Mouse (Mus musculus): ENCODE data around the gene Fgfr2. TPM values are rescaled to one million over a fixed set of nuclear protein-coding genes. Genes with fewer than 3 reads are reported as not detected.
A peak's percentile ranks its signal among the peaks of the same experiment; 100 is the strongest.

Fgfr2 gene
- polyA plus RNA-seq, 1 experiment from 2014 or later = 92.0 TPM

DNA sequence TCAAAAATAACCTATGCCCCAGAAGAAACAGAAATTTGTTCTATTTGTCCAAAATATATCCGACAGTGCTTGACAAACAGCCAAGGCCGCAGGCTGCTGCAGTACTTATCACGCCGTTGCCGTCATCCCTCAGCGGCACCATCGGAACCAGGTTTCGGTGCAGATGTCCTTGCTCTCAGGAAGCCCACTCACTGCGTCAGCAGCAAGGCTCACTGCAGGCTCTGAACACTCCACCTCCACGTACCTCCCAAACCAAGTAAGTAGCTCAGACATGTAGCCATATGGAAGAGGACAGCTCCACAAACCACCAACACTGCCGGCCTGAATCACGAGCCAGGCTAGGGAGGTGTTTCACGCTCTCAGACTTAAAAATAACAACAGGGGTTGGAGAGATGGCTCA, 334.3 kb downstream of the Fgfr2 start:
- Histone ChIP-seq H3K4me2 (no peak overlapping the region), H3K9me3 (ENCODE audit: control insufficient read depth, low read length) (no peaks in the 10 kb centered on the region), H3K27me3 (ENCODE audit: control insufficient read depth, insufficient read depth, low read length) (no peaks in the 10 kb centered on the region), H3K4me1 (ENCODE audit: control insufficient read depth, insufficient read depth, low read length) (peaks cover 2% of the 10 kb centered on the region), H3K36me3 (ENCODE audit: control insufficient read depth, insufficient read depth, low read length) (no peaks in the 10 kb centered on the region), H3K9ac (ENCODE audit: low read length) (no peak overlapping the region), H3K4me3 (ENCODE audit: low read depth, low read length) (no peak overlapping the region), H3K27ac (ENCODE audit: low read depth, low read length) (no peak overlapping the region)
- ATAC-seq (ENCODE audit: low FRiP score) (no peak), DNase-seq (ENCODE audit: low spot score, missing footprints) (no peak)
- WGBS = 95% methylated on average over 13 of the region's 13 CpGs

- DNase-seq (ENCODE audit: low spot score, missing footprints) (no peak), ATAC-seq (ENCODE audit: low FRiP score) (no peak)
- Histone ChIP-seq H3K27ac (ENCODE audit: low read depth, low read length) (no peak overlapping the region), H3K9ac (ENCODE audit: low read length) (no peak overlapping the region), H3K36me3 (ENCODE audit: control insufficient read depth, insufficient read depth, low read length) (no peaks in the 10 kb centered on the region), H3K4me2 (no peak overlapping the region), H3K9me3 (ENCODE audit: control insufficient read depth, low read length) (no peaks in the 10 kb centered on the region), H3K27me3 (ENCODE audit: control insufficient read depth, insufficient read depth, low read length) (no peaks in the 10 kb centered on the region), H3K4me3 (ENCODE audit: low read depth, low read length) (no peak overlapping the region), H3K4me1 (ENCODE audit: control insufficient read depth, insufficient read depth, low read length) (0 out of 2 replicates have a peak, but pooled peaks cover 2% of the 10 kb centered on the region)
- WGBS = 92% methylated on average over 4 of the region's 4 CpGs
Measured at GRCm38 (mm10) chr7:132787496-132788190, 335.5 kb downstream of the Fgfr2 start.

- no peaks in the 10 kb centered on the region for H3K27me3 ChIP-seq (ENCODE audit: control insufficient read depth, insufficient read depth, low read length)
- 88% methylated on average over 4 of the region's 4 CpGs for WGBS
- no peak overlapping the region for H3K9ac ChIP-seq (ENCODE audit: low read length)
Measured at GRCm38 (mm10) chr7:132787022-132787421, 336.1 kb downstream of the Fgfr2 start.

DNA sequence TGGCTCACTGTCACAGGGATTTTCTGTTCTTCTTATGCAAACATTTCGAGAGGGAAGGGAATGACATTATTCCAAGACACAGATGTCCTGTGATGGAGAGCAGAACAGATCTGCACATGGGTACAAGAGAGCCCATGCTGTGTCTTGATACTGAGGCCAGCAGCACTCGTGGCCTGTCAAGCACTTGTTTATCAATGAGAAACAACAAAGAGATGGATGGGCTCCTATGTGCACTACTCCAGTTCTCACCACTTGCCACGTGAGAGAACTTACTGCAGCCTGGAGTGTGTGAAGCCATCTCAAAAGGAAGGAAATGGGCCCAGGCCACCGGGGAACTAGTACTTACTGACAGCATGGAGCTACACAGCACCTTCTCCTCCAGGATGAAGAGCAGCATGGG, 336.6 kb downstream of the Fgfr2 start:
- no peak for ATAC-seq (ENCODE audit: low FRiP score)
- no peak for DNase-seq (ENCODE audit: low spot score, missing footprints)
- Histone ChIP-seq H3K27ac (ENCODE audit: low read depth, low read length) (no peak overlapping the region), H3K36me3 (ENCODE audit: control insufficient read depth, insufficient read depth, low read length) (no peaks in the 10 kb centered on the region), H3K4me2 (no peak overlapping the region), H3K4me3 (ENCODE audit: low read depth, low read length) (no peak overlapping the region), H3K9ac (ENCODE audit: low read length) (no peak overlapping the region), H3K27me3 (ENCODE audit: control insufficient read depth, insufficient read depth, low read length) (no peaks in the 10 kb centered on the region), H3K9me3 (ENCODE audit: control insufficient read depth, low read length) (no peaks in the 10 kb centered on the region), H3K4me1 (ENCODE audit: control insufficient read depth, insufficient read depth, low read length) (peaks cover 9% of the 10 kb centered on the region)
- WGBS = 72% methylated on average over 4 of the region's 4 CpGs

More at GRCm38 (mm10) chr7:132787022-132787421, 336.1 kb downstream of the Fgfr2 start:
- Histone ChIP-seq H3K4me3 (ENCODE audit: low read depth, low read length) (no peak overlapping the region), H3K4me2 (no peak overlapping the region), H3K27ac (ENCODE audit: low read depth, low read length) (no peak overlapping the region), H3K4me1 (ENCODE audit: control insufficient read depth, insufficient read depth, low read length) (peaks cover 4% of the 10 kb centered on the region), H3K36me3 (ENCODE audit: control insufficient read depth, insufficient read depth, low read length) (no peaks in the 10 kb centered on the region), H3K9me3 (ENCODE audit: control insufficient read depth, low read length) (no peaks in the 10 kb centered on the region)
- DNase-seq (ENCODE audit: low spot score, missing footprints) (no peak), ATAC-seq (ENCODE audit: low FRiP score) (no peak)

- peaks cover 14% of the 10 kb centered on the region for H3K4me1 ChIP-seq (ENCODE audit: control insufficient read depth, insufficient read depth, low read length)
- H3K9me3 ChIP-seq (ENCODE audit: control insufficient read depth, low read length) = no peaks in the 10 kb centered on the region
- DNase-seq (ENCODE audit: low spot score, missing footprints) = no peak
- no peaks in the 10 kb centered on the region for H3K36me3 ChIP-seq (ENCODE audit: control insufficient read depth, insufficient read depth, low read length)
- H3K4me2 ChIP-seq = no peak overlapping the region
- H3K4me3 ChIP-seq (ENCODE audit: low read depth, low read length) = no peak overlapping the region
- 86% methylated on average over 7 of the region's 7 CpGs for WGBS
- no peak overlapping the region for H3K9ac ChIP-seq (ENCODE audit: low read length)
- no peak for ATAC-seq (ENCODE audit: low FRiP score)
- H3K27me3 ChIP-seq (ENCODE audit: control insufficient read depth, insufficient read depth, low read length) = no peaks in the 10 kb centered on the region
- H3K27ac ChIP-seq (ENCODE audit: low read depth, low read length) = no peak overlapping the region
Measured at GRCm38 (mm10) chr7:132786011-132786410, 337.1 kb downstream of the Fgfr2 start.

GRCm38 (mm10) chr7:132784101-132784500, 339.0 kb downstream of the Fgfr2 start:
- ATAC-seq (ENCODE audit: low FRiP score) (no peak), DNase-seq (ENCODE audit: low spot score, missing footprints) (no peak)
- H3K27ac ChIP-seq (ENCODE audit: low read depth, low read length) = no peak overlapping the region
- peaks cover 23% of the 10 kb centered on the region for H3K4me1 ChIP-seq (ENCODE audit: control insufficient read depth, insufficient read depth, low read length)
- H3K27me3 ChIP-seq (ENCODE audit: control insufficient read depth, insufficient read depth, low read length) = no peaks in the 10 kb centered on the region
- no peaks in the 10 kb centered on the region for H3K9me3 ChIP-seq (ENCODE audit: control insufficient read depth, low read length)
- no peak overlapping the region for H3K4me3 ChIP-seq (ENCODE audit: low read depth, low read length)
- H3K4me2 ChIP-seq = no peak overlapping the region
- 91% methylated on average over 5 of the region's 5 CpGs for WGBS
- no peak overlapping the region for H3K9ac ChIP-seq (ENCODE audit: low read length)
- no peaks in the 10 kb centered on the region for H3K36me3 ChIP-seq (ENCODE audit: control insufficient read depth, insufficient read depth, low read length)

DNA sequence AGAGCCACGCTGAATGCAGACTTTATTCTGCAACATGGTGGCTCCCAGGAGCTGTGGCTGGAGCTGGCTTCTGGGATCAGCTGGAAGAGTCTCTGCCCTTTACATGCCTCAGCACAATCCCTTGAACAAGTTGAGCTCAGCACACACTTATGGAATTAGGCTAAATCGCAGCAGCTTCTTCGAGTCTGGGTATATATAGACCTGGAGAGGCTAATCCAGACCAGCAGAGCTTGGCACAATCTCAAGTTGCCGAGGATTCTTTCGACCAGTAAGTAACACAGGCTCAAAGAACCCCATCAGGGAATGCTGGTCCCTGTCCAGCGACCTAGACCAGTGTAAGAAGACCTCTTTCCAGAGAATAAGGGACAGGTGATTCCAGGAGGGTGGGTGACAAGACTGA, 341.3 kb downstream of the Fgfr2 start:
- no peak for ATAC-seq (ENCODE audit: low FRiP score)
- Histone ChIP-seq H3K36me3 (ENCODE audit: control insufficient read depth, insufficient read depth, low read length) (no peaks in the 10 kb centered on the region), H3K4me3 (ENCODE audit: low read depth, low read length) (no peak overlapping the region), H3K9ac (ENCODE audit: low read length) (no peak overlapping the region), H3K27ac (ENCODE audit: low read depth, low read length) (0 out of 2 replicates have a peak overlapping the region, but pooled peaks have one; percentile 3), H3K9me3 (ENCODE audit: control insufficient read depth, low read length) (no peaks in the 10 kb centered on the region), H3K4me2 (no peak overlapping the region), H3K4me1 (ENCODE audit: control insufficient read depth, insufficient read depth, low read length) (peaks cover 23% of the 10 kb centered on the region), H3K27me3 (ENCODE audit: control insufficient read depth, insufficient read depth, low read length) (no peaks in the 10 kb centered on the region)
- 67% methylated on average over 6 of the region's 6 CpGs for WGBS
- DNase-seq (ENCODE audit: low spot score, missing footprints) = no peak

DNA sequence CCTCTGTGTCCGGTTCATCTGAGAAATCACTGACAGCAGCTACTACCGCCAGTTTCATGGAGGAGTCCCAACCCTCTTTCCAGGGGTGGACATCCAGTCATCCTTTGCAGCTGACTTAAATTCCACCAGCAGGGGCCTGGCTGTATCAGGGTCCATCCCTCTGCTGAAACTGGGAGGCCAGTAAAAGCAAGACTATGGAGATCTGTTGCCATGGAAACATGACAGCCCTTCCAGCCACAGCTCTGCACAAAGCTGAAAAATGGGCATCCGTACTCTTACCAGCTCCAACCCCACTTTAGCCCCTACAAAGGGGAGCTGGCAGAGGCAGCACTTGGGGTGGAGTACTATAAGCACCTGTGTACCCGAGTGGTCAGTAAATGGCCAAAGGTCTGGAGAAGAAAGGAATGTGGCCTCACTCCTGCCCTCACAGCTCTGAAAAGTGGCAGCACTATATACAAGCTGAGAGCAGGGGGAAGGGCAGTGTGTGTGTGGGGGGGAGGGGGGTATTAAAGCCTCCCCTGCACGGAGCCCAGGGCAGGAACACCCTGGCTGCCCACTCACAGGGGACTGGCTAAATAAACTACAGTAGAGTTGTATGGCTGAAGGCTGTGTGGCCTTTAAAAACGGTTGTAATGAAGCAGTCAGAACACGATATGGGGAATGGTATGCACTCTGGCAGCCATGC, 341.9 kb downstream of the Fgfr2 start:
- H3K4me2 ChIP-seq = 0 out of 2 replicates have a peak overlapping the region, but pooled peaks have one; percentile 0
- peak; percentile 91 for DNase-seq (ENCODE audit: low spot score, missing footprints)
- H3K4me3 ChIP-seq (ENCODE audit: low read depth, low read length) = no peak overlapping the region
- H3K27ac ChIP-seq (ENCODE audit: low read depth, low read length) = peak overlapping the region; percentile 3; the same call in 1 of the 2 replicates
- no peaks in the 10 kb centered on the region for H3K27me3 ChIP-seq (ENCODE audit: control insufficient read depth, insufficient read depth, low read length)
- H3K9ac ChIP-seq (ENCODE audit: low read length) = no peak overlapping the region; the same call in 1 of the 2 replicates
- peaks cover 23% of the 10 kb centered on the region for H3K4me1 ChIP-seq (ENCODE audit: control insufficient read depth, insufficient read depth, low read length)
- H3K36me3 ChIP-seq (ENCODE audit: control insufficient read depth, insufficient read depth, low read length) = no peaks in the 10 kb centered on the region
- peak; percentile 85 for ATAC-seq (ENCODE audit: low FRiP score)
- H3K9me3 ChIP-seq (ENCODE audit: control insufficient read depth, low read length) = no peaks in the 10 kb centered on the region
- WGBS = 14% methylated on average over 7 of the region's 7 CpGs

- H3K36me3 ChIP-seq (ENCODE audit: control insufficient read depth, insufficient read depth, low read length) = no peaks in the 10 kb centered on the region
- no peak for DNase-seq (ENCODE audit: low spot score, missing footprints)
- peaks cover 23% of the 10 kb centered on the region for H3K4me1 ChIP-seq (ENCODE audit: control insufficient read depth, insufficient read depth, low read length)
- H3K4me2 ChIP-seq = no peak overlapping the region
- H3K27me3 ChIP-seq (ENCODE audit: control insufficient read depth, insufficient read depth, low read length) = no peaks in the 10 kb centered on the region
- peak; percentile 31; the same call in 1 of the 2 replicates for ATAC-seq (ENCODE audit: low FRiP score)
- no peak overlapping the region for H3K4me3 ChIP-seq (ENCODE audit: low read depth, low read length)
- 30% methylated on average over 4 of the region's 4 CpGs for WGBS
- H3K9ac ChIP-seq (ENCODE audit: low read length) = peak overlapping the region; percentile 38
- H3K27ac ChIP-seq (ENCODE audit: low read depth, low read length) = no peak overlapping the region; the same call in 1 of the 2 replicates
- H3K9me3 ChIP-seq (ENCODE audit: control insufficient read depth, low read length) = no peaks in the 10 kb centered on the region
Measured at GRCm38 (mm10) chr7:132780611-132781010, 342.5 kb downstream of the Fgfr2 start.
